Mouse (Mus musculus) intestine, postnatal 0 days (tissue): ENCODE data around the gene Gm10142. TPM values are rescaled to one million over a fixed set of nuclear protein-coding genes. Genes with fewer than 3 reads are reported as not detected.
"Not testable (repeated sequence)": the region's sequence is repeated elsewhere in the genome, so short reads cannot be mapped to it uniquely, and the experiment has no call there.

Experiments
- ATAC-seq: fragments of 200-750 bp; cut with Nextera tagmentation; 2 replicates; pipeline ENCODE4 v1.8.0; 2017; ENCODE audit warnings: mild to moderate bottlenecking, moderate TSS enrichment, moderate library complexity
- H3K27ac ChIP-seq: fragments of 300-500 bp; sonication (generic); 2 replicates; pipeline ENCODE4 v1.5.1; 2014; ENCODE audit warnings: mild to moderate bottlenecking, low read depth, low read length, moderate library complexity
- H3K27me3 ChIP-seq: fragments of 300-500 bp; sonication (generic); replicated peaks from 2 replicates; pipeline ENCODE4 v1.6.1; 2014; ENCODE audit warnings: low read length, mixed read lengths; ENCODE audit not compliant: control insufficient read depth, insufficient read depth
- H3K36me3 ChIP-seq: fragments of 300-500 bp; sonication (generic); 2 replicates; pipeline ENCODE4 v1.6.1; 2014; ENCODE audit warnings: mild to moderate bottlenecking, moderate library complexity; ENCODE audit not compliant: control insufficient read depth, insufficient read depth
- H3K4me1 ChIP-seq: fragments of 300-500 bp; sonication (generic); replicated peaks from 2 replicates; pipeline ENCODE4 v1.6.1; 2014; ENCODE audit warnings: antibody characterized with exemption, low read length, mixed read lengths; ENCODE audit not compliant: control insufficient read depth, insufficient read depth
- H3K4me2 ChIP-seq: fragments of 300-500 bp; sonication (generic); replicated peaks from 2 replicates; pipeline ENCODE4 v1.6.1; 2014; ENCODE audit warnings: low read depth, mild to moderate bottlenecking, moderate library complexity
- H3K4me3 ChIP-seq: fragments of 300-500 bp; sonication (generic); 2 replicates; pipeline ENCODE4 v1.5.1; 2014; ENCODE audit warnings: low read depth, low read length
- H3K9ac ChIP-seq: fragments of 300-500 bp; sonication (generic); 2 replicates; pipeline ENCODE4 v1.6.1; 2014; ENCODE audit warnings: mild to moderate bottlenecking, low read depth, low read length
- H3K9me3 ChIP-seq: fragments of 300-500 bp; sonication (generic); 2 replicates; pipeline ENCODE4 v1.6.1; 2016; ENCODE audit warnings: mixed run types; ENCODE audit not compliant: control insufficient read depth
- CTCF ChIP-seq: sonication (generic); IDR thresholded peaks from 2 replicates; pipeline ENCODE4 v1.5.1; 2016; ENCODE audit warnings: low read depth, mild to moderate bottlenecking, control low read depth, antibody characterized with exemption, moderate library complexity
- WGBS: fragments of 180-500 bp; shearing (Covaris S2); extraction: QIAGEN DNeasy Blood & Tissue Kit; methylation state at CpG from one replicate; pipeline ENCODE4 v1.1.7; 2014; 5-methylcytosine and 5-hydroxymethylcytosine counted together
- polyA plus RNA-seq: library from polyadenylated mRNA; unstranded; fragments of >200 nt; fragmentation: Nextera tagmentation; extraction: Ambion mirVana; gene quantifications from 2 replicates; pipeline ENCODE4 v1.2.1, GENCODE M21; 2015

The Gm10142 gene
- polyA plus RNA-seq, 1 experiment from 2014 or later = not detected

- no peak for ATAC-seq
- whole genome bisulfite sequencing = 100% methylated on average over 1 of the region's 1 CpGs
- H3K4me2 ChIP-seq = no peak within 1 kb of the TSS
- H3K4me1 ChIP-seq = no peaks in the 10 kb centered on the region
- no peak within 1 kb of the TSS for H3K27ac ChIP-seq
- no peak within 1 kb of the TSS for H3K4me3 ChIP-seq
- H3K9me3 ChIP-seq = no peaks in the 10 kb centered on the region
- TF ChIP-seq CTCF = no peak
- no peak within 1 kb of the TSS for H3K9ac ChIP-seq
- H3K27me3 ChIP-seq = no peaks in the 10 kb centered on the region
- no peaks in the 10 kb centered on the region for H3K36me3 ChIP-seq
Measured at GRCm38 (mm10) chr10:77706326-77706725, 9.3 kb upstream of the Gm10142 start, which contains the start of gene Gm10272. Gm10272 (plus strand) TSS chr10:77706626.

- Histone ChIP-seq H3K4me3 (no peak overlapping the region), H3K4me2 (no peak overlapping the region), H3K27ac (no peak overlapping the region), H3K36me3 (no peaks in the 10 kb centered on the region), H3K9ac (no peak overlapping the region), H3K27me3 (no peaks in the 10 kb centered on the region), H3K9me3 (no peaks in the 10 kb centered on the region), H3K4me1 (no peaks in the 10 kb centered on the region)
- no peak for ATAC-seq
- TF ChIP-seq CTCF = no peak
- 66% methylated on average over 3 of the region's 3 CpGs for WGBS
Measured at GRCm38 (mm10) chr10:77709831-77710230, 5.8 kb upstream of the Gm10142 start.

GRCm38 (mm10) chr10:77711157-77711556, 4.5 kb upstream of the Gm10142 start, which contains the start of gene Gm10024:
Gm10024 (plus strand) TSS chr10:77711457.
- not testable (repeated sequence) for H3K4me1 ChIP-seq, ATAC-seq, H3K4me2 ChIP-seq, H3K9ac ChIP-seq, H3K36me3 ChIP-seq, H3K9me3 ChIP-seq, H3K4me3 ChIP-seq, H3K27me3 ChIP-seq, H3K27ac ChIP-seq

DNA sequence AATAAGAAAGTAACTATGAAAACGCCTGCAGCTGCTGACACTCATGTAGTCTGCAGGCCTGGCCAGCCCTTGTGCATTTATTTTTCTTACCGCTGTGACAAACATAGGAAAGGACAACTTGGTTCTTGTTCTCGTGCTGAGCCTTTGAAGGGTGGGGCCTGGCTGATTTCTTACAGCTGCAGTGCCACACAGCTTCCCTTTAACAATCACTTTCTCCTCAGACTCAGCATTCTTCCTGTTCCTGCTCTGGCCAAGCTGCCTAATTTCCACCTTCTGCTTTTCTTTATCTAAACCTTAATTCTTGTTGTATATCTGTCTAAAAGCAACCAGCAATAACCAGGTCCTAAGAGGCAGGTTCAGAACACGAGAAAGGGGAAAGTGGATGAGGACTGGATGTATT, 1.9 kb upstream of the Gm10142 start:
- ATAC-seq = no peak

DNA sequence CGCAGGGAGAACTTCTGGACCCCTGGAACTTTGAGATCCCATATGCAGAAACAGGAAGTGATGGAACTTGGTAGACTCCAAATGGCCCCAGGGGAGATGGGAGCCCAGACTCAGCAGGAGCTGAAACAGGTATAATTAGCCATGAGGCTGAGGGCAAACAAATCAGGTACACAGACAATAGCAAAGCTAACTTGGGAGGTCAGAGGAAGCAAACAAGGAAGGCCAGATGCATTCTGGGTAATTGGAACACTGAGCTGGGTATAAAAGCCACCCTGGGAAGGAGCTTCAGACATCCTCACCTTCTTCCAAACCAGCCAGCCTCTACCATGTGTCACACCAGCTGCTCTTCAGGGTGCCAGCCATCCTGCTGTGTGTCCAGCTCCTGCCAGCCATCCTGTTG, 4.7 kb downstream of the Gm10142 start, which contains the start of gene Krtap12-1:
Gene Krtap12-1 (plus strand): TSS at position 301 of the 400 bp plus-strand sequence.
- H3K27me3 ChIP-seq, ATAC-seq, H3K4me3 ChIP-seq, H3K36me3 ChIP-seq, H3K4me1 ChIP-seq, H3K9ac ChIP-seq, H3K27ac ChIP-seq, H3K9me3 ChIP-seq, H3K4me2 ChIP-seq: not testable (repeated sequence)
- WGBS = 83% methylated on average over 1 of the region's 1 CpGs

More for the DNA sequence above, 1.9 kb upstream of the Gm10142 start:
- no peak for TF ChIP-seq CTCF
- no peak overlapping the region for H3K9ac ChIP-seq
- H3K36me3 ChIP-seq = no peaks in the 10 kb centered on the region
- no peaks in the 10 kb centered on the region for H3K4me1 ChIP-seq
- no peak overlapping the region for H3K27ac ChIP-seq
- WGBS = 56% methylated on average over 4 of the region's 4 CpGs
- H3K4me3 ChIP-seq = no peak overlapping the region
- H3K4me2 ChIP-seq = no peak overlapping the region
- H3K27me3 ChIP-seq = no peaks in the 10 kb centered on the region
- no peaks in the 10 kb centered on the region for H3K9me3 ChIP-seq

DNA sequence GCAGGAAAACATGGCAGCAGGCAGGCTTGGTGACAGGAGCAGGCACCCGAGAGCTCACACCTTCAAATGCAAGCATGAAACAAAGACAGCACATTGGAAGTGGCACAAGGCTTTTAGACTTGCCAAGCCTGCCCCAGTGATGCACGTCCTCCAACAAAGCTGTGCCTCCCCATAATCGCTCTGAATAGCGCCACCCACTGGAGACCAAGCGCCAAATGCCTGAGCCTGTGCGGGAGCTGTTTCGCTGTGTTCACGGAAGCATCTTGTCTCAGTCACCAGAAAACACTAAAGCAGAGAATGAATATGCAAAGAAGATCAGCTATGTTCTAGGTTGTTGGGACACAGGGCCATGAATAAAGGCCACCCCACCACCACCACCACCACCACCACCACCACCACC, 9.2 kb downstream of the Gm10142 start:
- no peaks in the 10 kb centered on the region for H3K4me1 ChIP-seq
- H3K36me3 ChIP-seq = no peaks in the 10 kb centered on the region
- no peak overlapping the region for H3K4me2 ChIP-seq
- no peak overlapping the region for H3K9ac ChIP-seq
- H3K27ac ChIP-seq = no peak overlapping the region
- H3K4me3 ChIP-seq = no peak overlapping the region
- no peaks in the 10 kb centered on the region for H3K27me3 ChIP-seq
- no peak for ATAC-seq
- WGBS = 79% methylated on average over 8 of the region's 8 CpGs
- TF ChIP-seq CTCF = peak; percentile 31
- H3K9me3 ChIP-seq = no peaks in the 10 kb centered on the region

- Histone ChIP-seq H3K4me3 (no peak within 1 kb of the TSS), H3K27ac (no peak within 1 kb of the TSS), H3K9ac (no peak within 1 kb of the TSS), H3K36me3 (no peaks in the 10 kb centered on the region), H3K4me2 (no peak within 1 kb of the TSS), H3K27me3 (no peaks in the 10 kb centered on the region), H3K4me1 (no peaks in the 10 kb centered on the region), H3K9me3 (no peaks in the 10 kb centered on the region)
- no peak for ATAC-seq
- no peak for TF ChIP-seq CTCF
- 28% methylated on average over 3 of the region's 3 CpGs for WGBS
Measured at GRCm38 (mm10) chr10:77726186-77726585, 10.6 kb downstream of the Gm10142 start, which contains the start of gene Gm10100. Gm10100 (plus strand) TSS chr10:77726486.
